Mouse (Mus musculus) limb, embryonic 12.5 days (tissue): ENCODE data around the gene Med12l. TPM values are rescaled to one million over a fixed set of nuclear protein-coding genes. Genes with fewer than 3 reads are reported as not detected.

ENCODE experiments used
- ATAC-seq: fragments of 200-750 bp; cut with Nextera tagmentation; 2 replicates; pipeline ENCODE4 v1.8.0; 2017; ENCODE audit warnings: low read depth, moderate TSS enrichment; ENCODE audit not compliant: insufficient number of reproducible peaks, insufficient read depth, low FRiP score, low TSS enrichment
- H3K27ac ChIP-seq: fragments of 300-500 bp; sonication (generic); 2 replicates; pipeline ENCODE4 v1.5.1; 2016; ENCODE audit warnings: mild to moderate bottlenecking, moderate library complexity
- H3K27me3 ChIP-seq: fragments of 300-500 bp; sonication (generic); 2 replicates; pipeline ENCODE4 v1.6.1; 2016; ENCODE audit warnings: mild to moderate bottlenecking, moderate library complexity
- H3K36me3 ChIP-seq: fragments of 300-500 bp; sonication (generic); 2 replicates; pipeline ENCODE4 v1.6.1; 2016; ENCODE audit warnings: mild to moderate bottlenecking, moderate library complexity
- H3K4me1 ChIP-seq: fragments of 300-500 bp; sonication (generic); replicated peaks from 2 replicates; pipeline ENCODE4 v1.6.1; 2016
- H3K4me2 ChIP-seq: fragments of 300-500 bp; sonication (generic); 2 replicates; pipeline ENCODE4 v1.6.1; 2016; ENCODE audit warnings: mild to moderate bottlenecking, moderate library complexity
- H3K4me3 ChIP-seq: fragments of 300-500 bp; sonication (generic); replicated peaks from 2 replicates; pipeline ENCODE4 v1.5.1; 2016; ENCODE audit warnings: mild to moderate bottlenecking
- H3K9ac ChIP-seq: fragments of 300-500 bp; sonication (generic); replicated peaks from 2 replicates; pipeline ENCODE4 v1.6.1; 2016; ENCODE audit warnings: mild to moderate bottlenecking, moderate library complexity
- H3K9me3 ChIP-seq: fragments of 300-500 bp; sonication (generic); 2 replicates; pipeline ENCODE4 v1.6.1; 2016; ENCODE audit warnings: mild to moderate bottlenecking, moderate library complexity
- WGBS: fragments of 180-500 bp; shearing (Covaris S2); methylation state at CpG from one replicate; pipeline ENCODE4 v1.1.7; 2016; 5-methylcytosine and 5-hydroxymethylcytosine counted together
- polyA plus RNA-seq: library from polyadenylated mRNA; unstranded; fragments of >200 nt; fragmentation: Nextera tagmentation; extraction: Ambion mirVana; gene quantifications from 2 replicates; pipeline ENCODE4 v1.2.1, GENCODE M21; 2016

The Med12l gene
- polyA plus RNA-seq, 1 experiment from 2014 or later = 2.4 TPM

DNA sequence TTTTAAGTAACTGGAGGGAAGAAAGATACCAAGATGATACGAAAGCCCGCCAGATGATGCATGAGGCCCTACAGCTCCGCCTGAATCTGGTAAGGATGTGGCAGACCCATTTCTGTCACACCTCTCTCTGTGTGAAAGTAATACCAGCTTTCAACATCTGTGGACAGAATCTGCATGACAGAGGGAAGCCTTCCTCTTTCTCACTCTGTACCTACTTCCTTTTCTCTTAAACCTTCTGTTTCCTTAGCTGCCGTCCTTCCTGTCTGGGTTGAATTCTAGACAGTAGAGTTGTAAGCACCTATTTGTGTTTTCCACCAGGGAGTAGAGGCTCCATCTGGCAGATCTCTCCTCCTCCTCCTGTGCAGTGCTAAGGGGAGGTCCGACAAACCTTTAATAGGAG lies 255.1 kb downstream of the Med12l start:
- no peaks in the 10 kb centered on the region for H3K27me3 ChIP-seq
- no peak overlapping the region for H3K4me3 ChIP-seq
- no peaks in the 10 kb centered on the region; the same call in 1 of the 2 replicates for H3K36me3 ChIP-seq
- H3K9ac ChIP-seq = no peak overlapping the region
- peaks cover 19% of the 10 kb centered on the region for H3K4me1 ChIP-seq
- no peak for ATAC-seq
- H3K4me2 ChIP-seq = no peak overlapping the region
- H3K27ac ChIP-seq = no peak overlapping the region
- 38% methylated on average over 5 of the region's 5 CpGs for WGBS
- no peaks in the 10 kb centered on the region for H3K9me3 ChIP-seq

DNA sequence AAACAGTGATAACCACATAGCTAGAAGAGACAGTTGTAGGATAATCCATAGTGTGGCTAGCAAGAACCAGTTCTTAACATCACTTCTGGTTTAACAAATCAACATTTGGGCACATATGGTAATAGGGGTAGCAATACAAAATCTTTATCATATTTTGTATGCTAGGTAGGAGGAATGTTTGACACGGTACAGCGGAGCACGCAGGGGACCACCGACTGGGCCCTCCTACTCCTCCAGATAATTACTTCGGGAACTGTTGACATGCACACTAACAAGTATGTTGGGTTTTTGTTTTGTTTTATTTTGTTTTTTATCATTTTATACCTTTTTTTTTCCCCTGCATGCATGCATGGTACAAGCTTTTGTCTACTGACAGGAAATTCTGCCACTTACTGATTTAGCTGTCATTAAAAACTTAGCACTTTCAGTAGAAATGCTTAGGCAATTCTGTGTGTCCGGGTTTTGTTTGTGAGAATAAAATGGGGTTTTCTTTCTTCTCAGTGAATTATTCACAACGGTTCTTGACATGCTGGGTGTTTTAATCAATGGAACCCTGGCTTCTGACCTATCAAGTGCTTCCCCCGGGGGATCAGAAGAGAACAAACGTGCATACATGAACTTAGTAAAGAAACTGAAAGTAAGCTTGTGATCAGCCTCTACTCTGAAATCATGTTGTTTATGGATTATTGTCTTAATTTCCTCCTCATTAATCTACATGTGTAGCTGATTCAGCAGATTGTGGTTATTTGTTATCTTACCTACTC lies 256.3 kb downstream of the Med12l start:
- H3K36me3 ChIP-seq = no peaks in the 10 kb centered on the region; the same call in 1 of the 2 replicates
- H3K4me2 ChIP-seq = no peak overlapping the region
- H3K4me1 ChIP-seq = peaks cover 19% of the 10 kb centered on the region
- no peak overlapping the region for H3K27ac ChIP-seq
- H3K4me3 ChIP-seq = no peak overlapping the region
- WGBS = 77% methylated on average over 9 of the region's 9 CpGs
- H3K27me3 ChIP-seq = no peaks in the 10 kb centered on the region
- no peaks in the 10 kb centered on the region for H3K9me3 ChIP-seq
- H3K9ac ChIP-seq = no peak overlapping the region
- ATAC-seq = no peak

- no peak for ATAC-seq
- no peak within 1 kb of the TSS for H3K9ac ChIP-seq
- H3K27ac ChIP-seq = no peak within 1 kb of the TSS
- no peak within 1 kb of the TSS for H3K4me2 ChIP-seq
- no peaks in the 10 kb centered on the region for H3K9me3 ChIP-seq
- 72% methylated on average over 7 of the region's 7 CpGs for WGBS
- H3K4me3 ChIP-seq = no peak within 1 kb of the TSS
- peaks cover 18% of the 10 kb centered on the region for H3K4me1 ChIP-seq
- no peaks in the 10 kb centered on the region; the same call in 1 of the 2 replicates for H3K36me3 ChIP-seq
- H3K27me3 ChIP-seq = no peaks in the 10 kb centered on the region
These were observed 257.1 kb downstream of the Med12l start, which contains the start of gene P2ry12 for GRCm38 (mm10) chr3:59262704-59263103. Gene P2ry12 (minus strand): TSS chr3:59262871.

DNA sequence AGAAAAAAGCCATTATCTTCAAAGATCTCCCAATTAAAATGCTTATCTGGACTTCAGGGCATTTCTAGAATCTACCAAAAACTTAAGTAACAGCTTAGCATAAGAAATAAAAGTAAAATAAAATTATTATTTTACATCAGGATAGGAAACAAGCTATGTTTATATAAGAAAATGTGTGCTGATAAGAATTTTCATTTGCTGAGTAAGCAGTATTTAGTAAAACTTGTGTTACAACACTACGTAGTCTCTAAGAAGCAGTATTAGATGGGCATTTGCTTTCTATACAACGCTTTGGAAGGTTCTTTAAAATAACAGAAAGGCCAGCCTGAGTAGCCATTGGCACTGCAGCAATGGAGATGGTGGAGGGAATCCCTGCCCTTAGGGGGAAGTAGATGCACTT lies 257.8 kb downstream of the Med12l start:
- Histone ChIP-seq H3K9me3 (no peaks in the 10 kb centered on the region), H3K36me3 (no peaks in the 10 kb centered on the region; the same call in 1 of the 2 replicates), H3K9ac (no peak overlapping the region), H3K27me3 (no peaks in the 10 kb centered on the region), H3K4me3 (no peak overlapping the region), H3K27ac (no peak overlapping the region), H3K4me2 (no peak overlapping the region), H3K4me1 (peaks cover 12% of the 10 kb centered on the region)
- 94% methylated on average over 2 of the region's 2 CpGs for WGBS
- no peak for ATAC-seq

- H3K36me3 ChIP-seq = no peaks in the 10 kb centered on the region; the same call in 1 of the 2 replicates
- no peak overlapping the region for H3K9ac ChIP-seq
- no peaks in the 10 kb centered on the region for H3K27me3 ChIP-seq
- H3K9me3 ChIP-seq = no peaks in the 10 kb centered on the region
- H3K27ac ChIP-seq = no peak overlapping the region
- no peak overlapping the region for H3K4me3 ChIP-seq
- H3K4me1 ChIP-seq = peaks cover 12% of the 10 kb centered on the region
- no peak overlapping the region for H3K4me2 ChIP-seq
- no peak for ATAC-seq
- 83% methylated on average over 3 of the region's 3 CpGs for WGBS
These were observed 258.4 kb downstream of the Med12l start for GRCm38 (mm10) chr3:59263988-59264387.

DNA sequence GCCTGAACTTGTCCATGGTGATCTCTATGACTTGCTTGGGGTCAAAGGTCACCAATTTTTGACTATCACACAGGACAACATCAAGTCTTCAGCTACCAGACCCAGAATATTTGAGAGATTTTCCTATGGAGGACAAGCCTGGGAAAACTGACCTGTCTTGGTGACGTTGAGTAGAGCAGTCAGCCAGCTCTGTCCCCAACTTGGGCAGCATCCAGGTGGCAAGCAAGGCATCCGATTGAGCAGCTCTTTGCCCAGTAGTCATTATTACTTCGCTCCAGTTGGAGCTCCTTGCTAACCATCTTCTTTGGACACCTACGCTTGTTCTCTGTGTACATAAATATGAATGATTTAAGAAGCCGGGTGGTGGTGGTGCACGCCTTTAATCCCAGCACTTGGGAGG lies 265.2 kb downstream of the Med12l start:
- H3K27ac ChIP-seq = no peak overlapping the region
- H3K4me1 ChIP-seq = no peaks in the 10 kb centered on the region
- H3K27me3 ChIP-seq = no peaks in the 10 kb centered on the region
- no peaks in the 10 kb centered on the region for H3K36me3 ChIP-seq
- H3K9ac ChIP-seq = no peak overlapping the region
- 91% methylated on average over 6 of the region's 6 CpGs for WGBS
- ATAC-seq = no peak
- no peaks in the 10 kb centered on the region for H3K9me3 ChIP-seq
- no peak overlapping the region for H3K4me2 ChIP-seq
- no peak overlapping the region for H3K4me3 ChIP-seq

- no peaks in the 10 kb centered on the region for H3K27me3 ChIP-seq
- H3K36me3 ChIP-seq = no peaks in the 10 kb centered on the region
- no peak overlapping the region for H3K4me3 ChIP-seq
- H3K4me1 ChIP-seq = 0 out of 2 replicates have a peak, but pooled peaks cover 5% of the 10 kb centered on the region
- H3K9me3 ChIP-seq = no peaks in the 10 kb centered on the region
- H3K4me2 ChIP-seq = no peak overlapping the region
- ATAC-seq = no peak
- 15% methylated on average over 3 of the region's 3 CpGs for WGBS
- no peak overlapping the region for H3K9ac ChIP-seq
- H3K27ac ChIP-seq = no peak overlapping the region
These were observed 272.1 kb downstream of the Med12l start for GRCm38 (mm10) chr3:59277502-59278253.

DNA sequence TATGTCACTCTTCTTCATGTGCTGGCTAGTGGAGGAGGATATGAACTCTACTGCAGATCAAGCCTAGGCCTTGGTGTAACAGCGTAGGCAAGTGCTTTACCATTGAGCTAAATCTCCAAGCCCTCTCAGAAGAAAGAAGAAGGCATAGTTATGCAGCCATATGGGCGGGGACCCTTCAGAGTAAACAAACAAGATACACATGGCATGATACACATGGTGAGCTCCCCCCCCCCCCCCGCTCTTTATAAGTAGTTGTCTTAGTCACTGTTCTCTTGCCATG lies 272.6 kb downstream of the Med12l start:
- no peak for ATAC-seq
- Histone ChIP-seq H3K9me3 (no peaks in the 10 kb centered on the region), H3K9ac (no peak overlapping the region), H3K36me3 (no peaks in the 10 kb centered on the region), H3K4me1 (0 out of 2 replicates have a peak, but pooled peaks cover 5% of the 10 kb centered on the region), H3K4me2 (no peak overlapping the region), H3K27me3 (no peaks in the 10 kb centered on the region), H3K27ac (no peak overlapping the region), H3K4me3 (no peak overlapping the region)
- 84% methylated on average over 3 of the region's 3 CpGs for WGBS

GRCm38 (mm10) chr3:59278620-59279019 lies 273.0 kb downstream of the Med12l start:
- Histone ChIP-seq H3K4me1 (0 out of 2 replicates have a peak, but pooled peaks cover 5% of the 10 kb centered on the region), H3K27me3 (no peaks in the 10 kb centered on the region), H3K9me3 (no peaks in the 10 kb centered on the region), H3K4me2 (no peak overlapping the region), H3K27ac (no peak overlapping the region), H3K9ac (no peak overlapping the region), H3K4me3 (no peak overlapping the region), H3K36me3 (no peaks in the 10 kb centered on the region)
- ATAC-seq = no peak

- H3K4me2 ChIP-seq = no peak overlapping the region
- no peaks in the 10 kb centered on the region for H3K27me3 ChIP-seq
- no peak for ATAC-seq
- H3K27ac ChIP-seq = no peak overlapping the region
- 0 out of 2 replicates have a peak, but pooled peaks cover 6% of the 10 kb centered on the region for H3K4me1 ChIP-seq
- H3K36me3 ChIP-seq = no peaks in the 10 kb centered on the region
- H3K4me3 ChIP-seq = no peak overlapping the region
- 79% methylated on average over 2 of the region's 2 CpGs for WGBS
- H3K9me3 ChIP-seq = no peaks in the 10 kb centered on the region
- H3K9ac ChIP-seq = no peak overlapping the region
These were observed 284.9 kb downstream of the Med12l start for GRCm38 (mm10) chr3:59290551-59290950.

DNA sequence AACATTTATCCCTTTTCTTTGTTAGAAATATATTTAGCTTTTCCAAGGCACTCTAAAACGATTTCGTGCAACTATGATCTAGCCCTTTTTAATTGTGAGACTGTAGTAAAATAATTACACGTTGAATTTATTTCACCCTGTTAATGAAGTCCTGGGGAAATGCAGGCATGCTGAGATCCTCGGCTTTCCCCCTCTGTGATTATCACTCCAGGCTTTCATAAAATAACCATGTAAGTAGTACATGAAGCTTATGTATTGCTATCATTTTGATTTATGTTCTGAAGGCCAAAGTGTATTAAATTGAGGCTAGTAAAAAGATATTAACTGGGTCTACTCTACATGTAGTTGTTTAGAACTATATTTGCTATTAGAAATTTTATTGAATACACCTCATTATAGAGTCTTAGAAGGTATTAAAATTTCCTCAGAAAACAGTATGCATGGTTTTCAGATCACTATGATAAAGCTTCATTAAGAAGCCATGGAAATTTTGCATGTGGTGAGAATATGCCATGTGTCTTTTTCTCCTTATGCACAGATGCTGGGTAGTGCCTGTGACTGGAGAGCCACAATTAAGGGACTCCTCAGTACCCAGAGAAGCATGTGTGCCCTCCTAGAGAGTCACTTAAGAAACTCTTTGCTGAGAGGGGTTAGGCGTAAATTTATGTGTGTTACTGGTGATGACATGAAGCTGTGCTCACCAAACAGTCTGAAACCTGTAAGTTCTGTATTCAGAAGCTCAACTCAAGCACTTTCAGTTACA lies 288.0 kb downstream of the Med12l start:
- Histone ChIP-seq H3K36me3 (no peaks in the 10 kb centered on the region), H3K4me2 (no peak overlapping the region), H3K9me3 (no peaks in the 10 kb centered on the region), H3K4me3 (no peak overlapping the region), H3K27me3 (no peaks in the 10 kb centered on the region), H3K4me1 (0 out of 2 replicates have a peak, but pooled peaks cover 6% of the 10 kb centered on the region), H3K9ac (no peak overlapping the region), H3K27ac (no peak overlapping the region)
- 55% methylated on average over 5 of the region's 5 CpGs for WGBS
- no peak for ATAC-seq
